Mouse (Mus musculus) ZHBTc4 (cell line): ENCODE data around the gene Gpr137c.

Experiments
- DNase-seq: peaks from one replicate; pipeline ENCODE4 v3.0.0-alpha.2; 2011; ENCODE audit warnings: low read depth, low spot score

Gene Gpr137c

DNA sequence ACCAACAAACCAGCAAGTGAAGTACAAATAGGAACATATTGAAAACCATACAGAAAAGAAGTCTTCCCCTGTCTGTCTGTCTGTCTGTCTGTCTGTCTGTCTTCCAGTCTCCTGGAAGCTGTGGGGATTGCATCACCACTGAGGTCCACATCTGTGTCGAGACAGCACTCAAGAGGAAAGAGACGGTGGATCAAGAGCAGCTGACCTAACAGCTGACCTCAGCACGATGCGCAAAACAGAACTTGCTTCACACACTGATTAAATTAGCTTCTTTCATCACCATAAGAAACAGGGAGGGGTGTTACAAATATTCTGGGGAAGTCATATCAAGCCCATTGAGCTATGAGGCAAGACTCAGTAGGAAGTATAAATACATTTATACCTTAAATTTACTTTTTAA, 72.1 kb downstream of the Gpr137c start:
- no peak for DNase-seq

DNA sequence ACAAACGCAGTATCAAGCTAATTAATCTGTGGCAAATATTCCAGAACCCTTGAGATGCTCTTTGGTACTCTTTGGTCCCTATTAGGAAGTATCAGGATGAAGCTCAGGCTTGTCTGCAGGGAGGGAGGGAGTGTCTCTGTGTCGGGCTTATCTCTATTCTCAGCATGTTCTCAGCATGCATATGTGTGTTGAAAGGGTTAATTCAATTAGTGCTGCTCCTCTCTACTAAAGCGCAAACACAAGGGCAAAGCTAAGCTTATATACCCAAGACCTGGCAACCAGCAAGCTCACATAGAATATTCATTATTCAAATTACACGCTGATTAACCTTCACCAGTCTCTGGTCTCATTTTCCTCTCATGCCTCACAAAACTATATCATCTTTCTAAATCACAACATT, 84.4 kb downstream of the Gpr137c start:
- DNase-seq: no peak

DNA sequence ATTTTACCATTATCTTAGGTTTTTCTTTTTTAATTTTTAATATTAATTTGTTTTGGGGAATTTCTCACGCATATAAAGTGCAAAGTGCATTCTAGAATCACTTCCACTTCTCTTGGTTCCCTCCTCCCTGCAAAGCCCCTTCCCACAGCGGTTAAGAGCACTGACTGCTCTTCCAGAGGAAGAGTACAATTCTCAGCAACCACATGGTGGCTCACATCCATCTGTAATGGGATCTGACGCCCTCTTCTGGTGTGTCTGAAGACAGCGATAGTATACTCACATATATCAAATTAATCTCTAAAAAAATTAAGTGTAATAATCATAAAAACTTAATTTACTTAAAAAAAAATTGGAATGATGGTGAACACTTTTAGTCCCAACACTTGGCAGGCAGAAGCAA, 84.9 kb downstream of the Gpr137c start:
- DNase-seq: no peak

DNA sequence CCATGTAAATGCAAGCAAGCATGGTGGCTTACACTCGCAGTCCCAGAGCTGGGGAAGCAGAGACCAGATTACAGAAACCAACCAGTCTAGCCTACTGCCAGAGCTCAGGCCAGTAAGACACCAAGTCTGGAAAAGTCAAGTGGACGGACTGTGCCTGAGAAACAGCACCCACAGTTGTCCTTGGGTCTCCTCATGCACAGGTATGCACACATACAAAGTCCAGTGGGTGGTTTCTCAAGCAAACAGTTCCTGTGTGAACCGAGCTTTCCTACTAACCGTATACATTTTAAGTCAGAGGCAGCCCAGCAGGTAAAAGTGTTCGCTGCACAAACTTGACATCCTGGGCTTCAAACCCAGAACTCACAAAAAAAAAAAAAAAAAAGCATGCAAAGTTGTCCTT, 86.3 kb downstream of the Gpr137c start:
- no peak for DNase-seq

DNA sequence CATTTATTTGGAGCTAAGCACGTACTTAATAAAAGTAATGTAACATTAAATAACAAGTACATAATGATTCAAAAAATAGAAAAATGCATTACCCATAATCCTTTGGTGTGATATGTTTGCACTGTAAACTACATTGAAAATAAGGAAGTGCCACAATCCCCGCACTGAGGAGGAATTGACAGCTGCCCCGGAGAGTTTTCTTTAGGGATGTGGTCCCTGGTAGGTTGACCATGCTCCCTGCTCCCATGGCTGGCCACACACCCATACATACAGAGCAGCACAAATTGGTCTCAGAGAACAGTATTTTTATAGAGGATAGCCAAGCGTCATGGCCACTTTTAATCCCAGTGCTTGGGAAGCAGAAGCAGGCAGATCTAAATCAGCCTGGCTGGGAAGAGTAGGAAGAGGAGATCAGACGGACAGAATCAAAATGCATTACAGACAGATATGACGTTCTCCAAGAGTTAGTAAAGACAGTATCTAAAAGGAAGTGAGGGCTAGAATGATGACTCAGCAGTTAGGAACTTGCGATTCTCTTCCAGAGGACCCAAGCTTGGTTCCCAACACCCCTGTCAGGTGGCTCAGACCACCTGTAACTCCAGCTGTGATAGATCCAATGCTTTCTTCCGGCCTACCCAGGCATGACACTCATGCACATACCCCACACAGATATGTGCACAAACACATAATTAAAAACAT, 88.3 kb downstream of the Gpr137c start:
- DNase-seq: no peak

DNA sequence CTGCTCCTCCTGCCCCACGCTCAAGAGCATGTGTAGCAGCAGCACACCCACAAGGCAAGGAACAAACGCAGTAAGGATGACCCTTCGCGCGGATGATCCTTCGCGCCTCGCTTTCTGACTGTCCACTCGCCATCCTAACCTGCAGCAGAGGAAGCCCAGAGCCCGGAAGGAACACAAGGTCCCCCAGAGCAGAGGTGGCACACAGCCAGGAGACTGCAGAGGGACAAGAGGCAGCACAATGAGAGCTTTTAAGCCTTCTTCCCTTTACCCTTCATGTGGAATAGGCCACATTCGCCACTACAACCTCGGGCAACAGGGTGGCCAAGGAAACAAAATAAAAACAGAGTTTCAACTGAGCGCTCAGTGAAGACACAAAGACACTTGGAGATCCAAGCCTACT, 90.1 kb downstream of the Gpr137c start:
- DNase-seq: no peak

DNA sequence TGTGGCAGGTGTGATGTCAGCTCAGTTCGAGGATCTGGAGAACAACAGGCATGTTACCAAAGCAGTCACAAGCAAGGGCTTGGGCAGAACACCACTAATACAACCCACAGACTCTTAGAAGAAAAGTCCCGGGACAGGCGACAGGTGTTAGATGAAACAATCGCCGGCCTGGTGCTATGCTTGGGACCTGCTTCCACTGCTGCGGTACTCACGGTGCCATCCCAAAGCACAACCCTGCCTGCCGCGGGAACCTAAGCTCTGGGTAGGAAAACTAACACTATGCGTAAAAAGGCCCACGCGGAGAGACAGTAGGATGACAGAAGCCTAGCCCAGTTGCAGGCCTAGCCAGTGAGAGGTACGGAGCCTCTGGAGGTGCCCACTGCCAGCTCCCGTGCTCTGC, 90.6 kb downstream of the Gpr137c start:
- DNase-seq: no peak

DNA sequence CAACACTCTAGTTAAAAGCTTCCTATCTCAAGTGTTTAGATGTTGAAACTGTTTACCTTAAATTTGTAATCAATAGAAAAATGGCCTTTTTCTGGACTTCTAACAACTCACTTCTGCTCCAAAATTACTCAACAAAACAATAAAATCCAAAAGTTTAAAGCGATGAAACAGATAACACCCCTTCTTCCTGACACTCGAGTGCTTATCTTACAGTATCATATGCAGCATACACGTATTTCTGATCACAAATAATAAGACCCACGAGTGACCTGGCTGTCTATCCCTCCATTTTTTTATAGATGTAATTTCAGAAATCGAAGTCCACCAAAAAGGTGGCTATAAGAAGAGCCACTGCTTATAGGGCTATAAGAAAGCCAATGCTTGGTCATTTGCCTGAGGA, 97.4 kb downstream of the Gpr137c start:
- no peak for DNase-seq

DNA sequence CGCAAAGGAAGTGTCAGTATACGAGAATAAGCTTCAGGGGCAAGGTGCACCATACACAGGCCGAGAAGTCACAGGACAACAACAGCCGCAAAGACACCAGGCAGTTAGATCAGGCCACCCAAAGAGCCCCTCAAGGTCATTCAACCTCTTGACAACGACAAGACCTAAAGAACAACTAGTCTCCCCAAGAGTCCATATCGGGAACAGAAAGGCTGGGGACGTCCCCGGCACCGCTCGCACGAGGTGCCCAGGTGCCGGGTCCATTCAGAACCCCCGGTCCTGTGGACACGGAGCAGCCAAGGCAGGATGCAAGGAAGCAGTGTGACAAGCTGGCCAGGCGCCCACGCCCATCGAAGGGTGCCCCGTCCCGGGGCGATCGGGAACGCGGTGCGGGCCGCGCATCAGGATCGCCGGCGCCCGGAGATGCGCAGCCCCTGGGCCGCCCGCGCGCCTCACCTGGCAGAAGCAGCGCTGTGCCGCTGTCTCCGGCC, 98.4 kb downstream of the Gpr137c start:
- no peak for DNase-seq

DNA sequence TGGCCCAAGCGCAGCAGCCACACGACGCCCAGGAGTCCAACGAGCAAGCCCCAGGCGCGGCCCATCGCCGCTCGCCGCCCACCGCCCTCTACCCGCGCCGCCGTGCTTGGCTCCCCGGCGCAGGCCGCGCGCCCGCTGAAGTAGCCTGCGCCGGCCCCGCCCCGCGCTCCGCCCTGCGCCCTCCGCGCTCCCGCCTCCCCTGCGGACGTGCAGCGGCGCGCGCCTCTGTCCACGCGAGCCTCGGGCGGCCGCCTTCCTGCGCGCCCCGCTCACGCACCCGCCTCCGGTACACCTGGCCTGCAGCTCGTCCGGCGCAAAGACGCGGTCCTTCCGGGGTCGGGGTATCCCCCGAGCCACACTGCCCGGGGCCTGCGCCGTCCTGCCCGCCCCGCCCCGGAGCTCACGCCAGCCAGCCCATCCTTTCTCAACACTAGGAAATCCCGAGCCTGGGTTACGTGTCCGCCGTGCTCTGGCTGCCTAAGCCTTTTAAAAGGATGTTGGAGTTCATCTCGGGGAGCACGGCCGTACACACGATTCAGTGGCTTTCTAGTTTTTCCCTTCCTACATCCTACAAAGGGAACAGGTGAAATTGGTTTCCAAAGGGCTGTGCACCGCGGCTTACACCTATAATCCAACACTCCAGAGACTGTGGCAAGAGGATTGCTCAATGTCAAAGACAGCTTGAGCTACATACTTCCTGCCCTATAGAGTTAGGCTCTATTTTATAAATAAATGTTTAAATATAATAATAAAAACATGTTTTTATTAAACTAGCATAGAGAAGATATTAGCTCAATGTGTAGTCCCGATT, 99.1 kb downstream of the Gpr137c start, which contains the start of gene Ero1l:
Ero1l (minus strand) TSS at position 346 of the 811 bp plus-strand sequence.
- DNase-seq: peak; percentile 88

DNA sequence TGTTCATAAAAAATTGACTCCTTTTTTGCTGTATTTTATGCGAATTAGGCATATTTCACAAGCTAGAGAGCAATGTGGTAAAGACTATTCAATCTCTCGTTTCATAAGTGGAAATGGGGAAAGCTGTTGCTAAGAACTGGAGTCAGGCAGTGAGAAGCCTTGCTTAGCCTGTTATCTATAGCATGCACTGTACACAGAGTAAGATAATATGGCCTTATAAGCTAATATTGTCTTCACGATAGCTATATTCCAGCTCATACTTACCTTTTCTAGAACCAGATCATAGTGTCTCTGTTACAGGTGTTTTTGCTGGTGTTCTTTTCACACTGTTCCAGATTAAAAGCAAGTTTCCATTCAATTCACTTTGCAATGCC, 99.7 kb downstream of the Gpr137c start:
- DNase-seq: no peak

DNA sequence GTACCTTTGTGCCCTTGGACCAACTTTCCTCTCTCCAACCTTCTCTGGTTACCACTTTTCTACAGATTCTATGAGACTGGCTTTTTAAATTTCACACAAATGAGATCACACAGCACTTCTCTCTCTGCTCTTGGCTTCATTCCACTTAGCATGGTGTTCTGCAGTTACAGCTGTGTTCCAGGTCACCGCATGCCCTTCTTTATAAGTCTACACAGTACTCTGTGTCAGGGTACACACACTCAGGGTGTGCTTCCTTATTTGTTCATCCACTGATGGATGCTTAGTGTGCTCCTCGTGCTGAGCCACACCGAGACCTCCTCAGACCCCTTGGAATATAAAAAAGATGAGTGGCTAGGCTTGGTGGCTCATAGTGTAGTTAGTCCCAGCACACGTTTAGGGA, 100.6 kb downstream of the Gpr137c start:
- no peak for DNase-seq

DNA sequence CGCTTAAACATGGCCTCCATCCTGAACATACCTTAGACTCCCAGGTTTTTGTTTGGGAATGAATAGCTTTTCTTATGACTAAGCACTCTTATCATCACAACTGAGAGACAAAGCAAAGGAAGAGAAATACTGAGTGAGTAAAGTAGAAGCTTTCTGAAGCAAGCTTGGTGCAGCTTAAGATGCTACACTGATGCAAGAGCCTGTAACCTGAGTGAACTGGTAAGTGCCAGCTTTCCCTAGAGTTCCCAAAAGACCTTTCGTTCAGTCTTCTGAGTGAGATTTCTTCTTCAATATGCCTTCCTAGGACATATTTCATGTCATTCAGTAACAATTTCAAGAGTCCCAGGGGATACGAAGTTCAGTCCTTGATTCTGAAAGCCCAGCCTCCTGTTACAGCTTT, 101.5 kb downstream of the Gpr137c start:
- no peak for DNase-seq

DNA sequence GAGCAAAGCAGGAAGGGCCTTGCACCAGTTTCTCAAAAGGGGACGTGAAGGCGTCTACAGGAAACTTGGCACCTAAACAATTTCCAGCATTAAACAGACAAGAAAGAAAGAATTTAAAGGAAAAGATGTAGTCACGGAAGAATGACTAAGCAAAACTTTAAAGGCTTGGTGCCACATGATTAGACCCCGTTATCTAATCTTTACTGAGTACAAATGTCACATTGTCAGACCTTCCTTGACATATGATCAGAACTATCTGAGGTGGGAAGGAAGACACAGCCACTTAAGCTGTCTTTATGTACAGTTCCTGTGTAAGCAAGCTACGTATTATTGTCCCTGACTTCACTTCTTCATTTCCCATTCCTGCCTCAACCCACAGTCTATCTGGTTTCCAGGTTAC, 102.1 kb downstream of the Gpr137c start:
- DNase-seq: no peak

DNA sequence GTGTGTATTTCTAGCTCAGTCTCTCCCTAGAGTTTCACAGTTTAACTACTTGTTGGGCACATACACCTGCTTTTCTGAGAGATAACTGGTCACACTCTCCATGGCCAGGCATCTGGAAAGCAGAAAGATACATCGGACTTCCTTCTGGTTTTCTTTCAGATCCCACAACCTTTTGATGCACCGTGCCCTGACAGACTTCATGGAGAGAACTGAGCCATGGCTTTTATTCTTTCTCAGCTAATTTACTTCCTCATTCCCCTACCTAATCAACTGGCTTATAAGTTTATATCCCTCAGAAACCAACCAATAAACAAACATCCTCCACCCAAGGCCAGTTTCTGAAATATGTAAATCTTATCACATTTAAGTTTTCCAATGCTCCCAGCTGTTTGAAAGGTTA, 102.9 kb downstream of the Gpr137c start:
- DNase-seq: no peak

DNA sequence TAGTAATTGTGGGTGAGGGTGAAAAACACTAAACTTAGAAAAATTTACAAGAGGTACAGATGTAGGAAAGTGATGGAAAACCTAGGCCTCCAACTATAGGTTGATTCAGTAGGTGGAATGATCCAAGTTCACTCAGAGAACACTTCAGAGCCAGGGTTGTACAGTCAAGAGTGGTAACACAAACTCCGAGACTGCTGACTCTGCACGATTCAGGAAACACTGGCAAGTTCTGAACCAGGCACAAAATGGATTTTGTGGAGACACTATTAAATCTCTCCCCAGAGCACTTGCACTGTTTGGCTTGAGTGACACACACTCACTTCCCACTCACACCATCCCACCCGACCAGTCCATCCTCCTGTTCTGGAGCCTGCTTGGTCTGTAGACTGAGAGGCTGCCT, 103.8 kb downstream of the Gpr137c start:
- DNase-seq: no peak

DNA sequence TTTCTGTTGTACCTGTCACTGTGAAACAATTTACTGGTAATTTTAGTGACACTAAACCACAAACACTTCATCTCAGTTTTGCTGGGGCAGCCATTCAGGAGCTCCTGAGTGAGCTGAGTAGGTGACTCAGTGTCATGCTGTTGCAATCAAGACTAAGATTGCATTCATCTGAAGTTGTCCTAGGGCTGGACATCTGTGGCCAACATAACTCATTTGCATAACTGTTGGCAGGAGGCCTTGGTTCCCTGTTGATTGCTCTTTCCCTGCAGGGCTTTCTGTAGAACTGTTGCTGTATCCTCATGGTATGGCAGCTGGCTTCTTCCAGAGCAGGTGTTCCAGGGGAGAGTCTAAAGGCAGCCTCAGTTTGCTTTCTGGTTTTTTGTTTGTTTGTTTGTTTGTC, 106.0 kb downstream of the Gpr137c start:
- no peak for DNase-seq

DNA sequence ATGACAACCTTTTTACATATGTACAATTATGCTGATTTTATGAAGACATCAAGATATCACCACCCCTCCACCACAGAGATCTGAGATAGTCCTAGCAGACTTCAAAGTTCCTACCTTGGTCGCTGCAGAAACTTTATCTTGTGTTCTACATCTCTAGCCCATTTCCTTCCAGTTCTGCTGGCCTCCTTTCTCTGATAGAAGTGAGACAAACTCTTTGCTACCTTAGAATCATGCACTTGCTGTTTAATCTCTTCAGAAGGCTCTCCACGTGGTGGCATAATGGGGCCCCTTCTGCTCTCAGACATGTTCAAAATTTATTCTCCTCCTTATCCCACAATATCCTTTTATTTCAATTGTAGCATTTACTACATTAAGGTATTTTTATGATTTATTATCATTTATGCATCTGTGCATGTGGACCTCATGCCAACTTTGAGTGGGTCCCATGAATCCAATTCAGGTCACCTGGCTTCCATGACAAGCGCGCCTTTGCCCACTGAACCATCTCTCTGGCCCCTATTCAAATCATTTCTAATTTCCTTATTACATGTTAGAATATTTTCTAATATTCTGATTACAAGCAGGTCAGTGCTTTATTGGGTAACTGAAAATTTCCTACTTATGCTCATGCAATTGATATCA, 108.7 kb downstream of the Gpr137c start:
- no peak for DNase-seq

DNA sequence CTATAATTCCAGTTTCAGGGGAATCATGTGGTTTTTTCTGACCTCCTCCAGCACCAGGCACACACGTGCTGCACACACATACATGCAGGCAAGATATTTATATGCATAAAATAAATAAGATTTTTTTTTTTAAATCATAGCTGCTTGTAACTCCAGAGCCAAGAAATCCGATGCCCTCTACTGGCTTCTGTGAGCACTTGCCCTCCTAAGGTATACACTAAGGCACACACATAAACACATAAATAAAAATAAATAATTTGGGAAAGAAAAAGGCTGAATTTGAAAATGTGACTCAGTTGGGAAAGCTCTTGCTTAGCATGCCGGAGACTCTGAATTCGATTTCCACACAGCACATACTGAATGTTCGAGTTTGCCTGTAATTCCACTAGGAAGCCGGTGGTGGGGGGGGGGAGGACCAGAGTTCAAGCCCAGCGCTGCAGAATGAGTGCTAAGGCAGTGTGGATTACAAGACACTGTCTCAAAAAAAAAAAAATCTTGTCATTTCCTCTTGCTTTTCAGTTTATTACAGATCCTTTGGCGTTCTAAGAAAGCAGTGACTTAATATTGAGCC, 109.6 kb downstream of the Gpr137c start:
- DNase-seq: no peak

DNA sequence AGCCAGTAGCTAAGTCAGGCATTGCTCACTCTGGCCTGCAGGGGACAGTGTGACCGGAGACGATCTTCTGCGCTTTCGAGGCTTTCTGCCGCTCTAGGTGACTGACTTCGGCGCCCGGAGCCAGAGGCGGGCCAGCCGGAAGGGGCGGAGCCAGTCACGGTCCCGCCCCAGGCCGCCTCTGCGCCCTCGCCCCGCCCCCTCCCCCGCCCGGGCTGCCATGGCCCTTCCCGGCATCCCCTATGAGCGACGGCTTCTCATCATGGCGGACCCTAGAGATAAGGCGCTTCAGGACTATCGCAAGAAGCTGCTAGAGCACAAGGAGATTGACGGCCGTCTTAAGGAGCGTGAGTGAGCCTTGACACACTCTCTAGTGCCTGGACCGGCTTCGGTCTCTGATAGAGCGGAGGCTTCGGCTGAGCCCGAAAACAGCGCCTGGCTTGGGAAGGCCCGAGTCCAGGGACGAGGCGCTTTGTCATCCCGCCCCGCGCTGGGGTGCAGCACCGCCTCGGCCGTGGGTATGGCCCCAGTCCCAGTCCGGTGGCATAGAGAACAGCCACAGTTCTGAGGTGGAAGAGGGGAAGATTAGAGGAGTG, 110.2 kb downstream of the Gpr137c start, which contains the start of gene Psmc6:
Psmc6 (plus strand) TSS at position 200 of the 593 bp plus-strand sequence.
- peak; percentile 95 for DNase-seq
